Mouse (Mus musculus) midbrain, embryonic 13.5 days (tissue): ENCODE data around the gene Cfap73. TPM values are rescaled to one million over a fixed set of nuclear protein-coding genes. Genes with fewer than 3 reads are reported as not detected.

Experiments
- ATAC-seq: fragments of 200-750 bp; cut with Nextera tagmentation; 2 replicates; pipeline ENCODE4 v1.8.0; 2017; ENCODE audit warnings: mild to moderate bottlenecking, moderate TSS enrichment, moderate library complexity
- H3K27ac ChIP-seq: fragments of 300-500 bp; sonication (generic); 2 replicates; pipeline ENCODE4 v1.5.1; 2015; ENCODE audit warnings: inconsistent platforms, mild to moderate bottlenecking, moderate library complexity
- H3K27me3 ChIP-seq: fragments of 300-500 bp; sonication (generic); 2 replicates; pipeline ENCODE4 v1.6.1; 2015; ENCODE audit warnings: mild to moderate bottlenecking, inconsistent platforms
- H3K36me3 ChIP-seq: fragments of 300-500 bp; sonication (generic); 2 replicates; pipeline ENCODE4 v1.6.1; 2015; ENCODE audit warnings: mild to moderate bottlenecking, inconsistent platforms
- H3K4me1 ChIP-seq: fragments of 300-500 bp; sonication (generic); replicated peaks from 2 replicates; pipeline ENCODE4 v1.6.1; 2015; ENCODE audit warnings: inconsistent platforms
- H3K4me2 ChIP-seq: fragments of 300-500 bp; sonication (generic); replicated peaks from 2 replicates; pipeline ENCODE4 v1.6.1; 2015; ENCODE audit warnings: moderate library complexity, mild to moderate bottlenecking, inconsistent platforms
- H3K4me3 ChIP-seq: fragments of 300-500 bp; sonication (generic); replicated peaks from 2 replicates; pipeline ENCODE4 v1.5.1; 2015; ENCODE audit warnings: mild to moderate bottlenecking, inconsistent platforms
- H3K9ac ChIP-seq: fragments of 300-500 bp; sonication (generic); replicated peaks from 2 replicates; pipeline ENCODE4 v1.6.1; 2015; ENCODE audit warnings: mild to moderate bottlenecking, inconsistent platforms
- H3K9me3 ChIP-seq: fragments of 300-500 bp; sonication (generic); 2 replicates; pipeline ENCODE4 v1.6.1; 2016; ENCODE audit warnings: mild to moderate bottlenecking, inconsistent platforms
- WGBS: fragments of 180-500 bp; shearing (Covaris S2); methylation state at CpG from one replicate; pipeline ENCODE4 v1.1.7; 2015; 5-methylcytosine and 5-hydroxymethylcytosine counted together
- polyA plus RNA-seq: library from polyadenylated mRNA; unstranded; fragments of >200 nt; fragmentation: Nextera tagmentation; extraction: Ambion mirVana; gene quantifications from 2 replicates; pipeline ENCODE4 v1.2.1, GENCODE M21; 2015

The Cfap73 gene
- polyA plus RNA-seq, 1 experiment from 2014 or later = not detected

DNA sequence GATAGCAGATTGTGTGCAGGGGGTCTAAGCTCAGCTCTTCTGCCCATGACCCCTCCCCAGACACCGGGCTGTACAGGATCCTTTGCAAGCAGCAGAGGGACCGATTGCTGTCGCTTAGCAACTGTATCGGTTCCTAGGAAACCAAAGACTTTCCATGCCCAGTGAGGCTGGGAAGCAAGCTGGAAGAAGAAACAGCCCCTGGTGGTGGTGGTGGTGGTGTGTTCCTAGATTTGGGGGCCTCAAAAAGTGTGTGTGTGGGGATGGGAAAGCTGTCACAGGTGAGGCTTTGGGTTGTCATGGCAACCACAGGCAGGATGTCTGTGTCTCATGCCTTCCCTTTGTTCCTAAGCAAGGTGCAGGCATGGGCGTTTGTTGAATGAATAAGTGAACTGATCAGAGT is 26.8 kb upstream of the Cfap73 start:
- Histone ChIP-seq H3K36me3 (no peaks in the 10 kb centered on the region), H3K4me3 (no peak overlapping the region), H3K27me3 (no peaks in the 10 kb centered on the region), H3K9me3 (no peaks in the 10 kb centered on the region), H3K4me1 (0 out of 2 replicates have a peak, but pooled peaks cover 7% of the 10 kb centered on the region), H3K9ac (no peak overlapping the region), H3K27ac (peak overlapping the region; percentile 56), H3K4me2 (no peak overlapping the region)
- peak; percentile 65 for ATAC-seq
- 25% methylated on average over 5 of the region's 5 CpGs for WGBS

DNA sequence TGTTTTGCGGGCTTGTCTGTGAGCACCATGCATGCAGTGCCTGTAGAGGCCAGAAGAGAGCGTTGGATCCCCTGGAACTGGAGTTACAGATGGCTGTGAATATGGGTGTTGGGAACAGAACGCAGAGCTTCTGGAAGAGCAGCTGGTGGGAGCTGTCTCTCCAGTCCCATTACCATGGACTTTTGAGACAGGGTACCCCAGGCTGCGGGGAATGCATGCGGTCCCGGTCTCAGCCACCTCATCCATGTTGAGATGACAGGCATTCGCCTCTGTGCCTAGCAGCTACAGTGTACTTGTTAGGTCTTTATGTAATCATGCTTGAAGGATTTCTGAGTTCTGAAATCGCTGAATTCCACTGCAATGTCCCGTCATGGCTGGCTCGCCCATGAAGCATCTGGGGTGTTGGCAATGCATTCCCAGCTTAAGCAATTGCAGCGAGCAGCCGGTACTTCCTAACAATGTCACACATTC is 22.3 kb upstream of the Cfap73 start:
- Histone ChIP-seq H3K9me3 (no peaks in the 10 kb centered on the region), H3K4me3 (no peak overlapping the region), H3K27ac (no peak overlapping the region), H3K36me3 (no peaks in the 10 kb centered on the region), H3K4me2 (no peak overlapping the region), H3K27me3 (peaks cover 12% of the 10 kb centered on the region; the same call in 1 of the 2 replicates), H3K4me1 (0 out of 2 replicates have a peak, but pooled peaks cover 7% of the 10 kb centered on the region), H3K9ac (no peak overlapping the region)
- ATAC-seq = no peak
- 87% methylated on average over 12 of the region's 12 CpGs for WGBS

DNA sequence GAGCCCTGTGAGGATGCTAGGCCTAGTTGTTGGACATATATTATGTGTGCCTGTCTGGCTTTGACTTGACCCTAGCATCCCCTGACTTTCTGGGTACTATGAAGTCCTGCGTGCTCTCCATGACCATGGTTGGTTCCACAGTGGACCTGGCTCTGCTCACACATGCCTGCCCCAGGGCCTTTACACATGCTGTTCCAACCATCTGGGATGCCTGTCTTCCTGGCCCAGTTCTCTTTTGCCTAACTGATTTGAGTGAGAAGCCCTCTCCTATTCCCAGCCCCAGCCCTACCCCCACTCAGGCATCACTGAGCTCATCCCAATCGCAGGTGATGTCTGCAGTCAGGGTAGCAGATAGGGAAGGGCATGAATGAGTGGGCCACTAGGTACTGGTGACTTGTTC is 19.8 kb upstream of the Cfap73 start:
- H3K4me1 ChIP-seq = peaks cover 7% of the 10 kb centered on the region
- no peaks in the 10 kb centered on the region for H3K36me3 ChIP-seq
- no peak for ATAC-seq
- H3K9ac ChIP-seq = no peak overlapping the region
- H3K9me3 ChIP-seq = no peaks in the 10 kb centered on the region
- H3K27me3 ChIP-seq = peaks cover 34% of the 10 kb centered on the region
- WGBS = 85% methylated on average over 2 of the region's 2 CpGs
- no peak overlapping the region for H3K27ac ChIP-seq
- no peak overlapping the region for H3K4me2 ChIP-seq
- H3K4me3 ChIP-seq = no peak overlapping the region

GRCm38 (mm10) chr5:120652915-120653701 is 19.1 kb upstream of the Cfap73 start:
- no peak overlapping the region for H3K27ac ChIP-seq
- no peak for ATAC-seq
- WGBS = 83% methylated on average over 28 of the region's 28 CpGs
- H3K4me1 ChIP-seq = peaks cover 11% of the 10 kb centered on the region
- H3K9ac ChIP-seq = no peak overlapping the region
- no peaks in the 10 kb centered on the region for H3K36me3 ChIP-seq
- H3K27me3 ChIP-seq = peaks cover 42% of the 10 kb centered on the region
- H3K4me2 ChIP-seq = no peak overlapping the region
- no peaks in the 10 kb centered on the region for H3K9me3 ChIP-seq
- H3K4me3 ChIP-seq = no peak overlapping the region

DNA sequence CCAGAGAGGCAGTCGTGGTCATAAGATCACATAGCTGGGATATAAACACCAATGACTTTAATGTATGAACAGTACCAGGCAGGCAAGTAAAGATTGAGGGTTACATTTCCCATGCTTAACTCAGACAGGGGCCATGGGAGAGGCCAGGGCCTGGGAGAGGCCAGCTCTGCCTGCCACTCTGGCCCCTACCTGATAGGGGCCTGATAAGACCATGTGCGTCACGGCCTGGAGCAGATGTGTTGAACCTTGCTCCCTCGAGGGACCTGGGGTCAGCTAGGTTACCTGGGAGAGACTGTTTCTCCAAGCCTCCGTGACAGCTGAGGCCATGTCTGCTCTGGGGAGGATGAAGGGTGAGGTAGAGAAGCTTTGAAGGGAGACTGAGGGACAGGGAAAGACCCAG is 17.2 kb upstream of the Cfap73 start:
- Histone ChIP-seq H3K9me3 (no peaks in the 10 kb centered on the region), H3K4me1 (peaks cover 11% of the 10 kb centered on the region), H3K4me2 (no peak overlapping the region), H3K4me3 (no peak overlapping the region), H3K9ac (no peak overlapping the region), H3K36me3 (no peaks in the 10 kb centered on the region), H3K27me3 (peaks cover 60% of the 10 kb centered on the region), H3K27ac (no peak overlapping the region)
- no peak for ATAC-seq
- WGBS = 85% methylated on average over 5 of the region's 5 CpGs

GRCm38 (mm10) chr5:120649938-120650337 is 15.9 kb upstream of the Cfap73 start:
- H3K9me3 ChIP-seq = no peaks in the 10 kb centered on the region
- peaks cover 62% of the 10 kb centered on the region for H3K27me3 ChIP-seq
- H3K27ac ChIP-seq = no peak overlapping the region
- no peak overlapping the region for H3K4me3 ChIP-seq
- H3K4me1 ChIP-seq = peaks cover 11% of the 10 kb centered on the region
- WGBS = 24% methylated on average over 13 of the region's 13 CpGs
- no peak for ATAC-seq
- H3K4me2 ChIP-seq = no peak overlapping the region
- no peak overlapping the region for H3K9ac ChIP-seq
- H3K36me3 ChIP-seq = no peaks in the 10 kb centered on the region

- Histone ChIP-seq H3K27me3 (peaks cover 60% of the 10 kb centered on the region), H3K4me2 (peak overlapping the region; percentile 45), H3K4me1 (peaks cover 11% of the 10 kb centered on the region), H3K36me3 (no peaks in the 10 kb centered on the region), H3K9me3 (no peaks in the 10 kb centered on the region), H3K9ac (no peak overlapping the region), H3K27ac (no peak overlapping the region), H3K4me3 (peak overlapping the region; percentile 23; the same call in 1 of the 2 replicates)
- peak; percentile 61 for ATAC-seq
- WGBS = 5% methylated on average over 20 of the region's 21 CpGs
These were observed 15.4 kb upstream of the Cfap73 start for GRCm38 (mm10) chr5:120649374-120649933.

DNA sequence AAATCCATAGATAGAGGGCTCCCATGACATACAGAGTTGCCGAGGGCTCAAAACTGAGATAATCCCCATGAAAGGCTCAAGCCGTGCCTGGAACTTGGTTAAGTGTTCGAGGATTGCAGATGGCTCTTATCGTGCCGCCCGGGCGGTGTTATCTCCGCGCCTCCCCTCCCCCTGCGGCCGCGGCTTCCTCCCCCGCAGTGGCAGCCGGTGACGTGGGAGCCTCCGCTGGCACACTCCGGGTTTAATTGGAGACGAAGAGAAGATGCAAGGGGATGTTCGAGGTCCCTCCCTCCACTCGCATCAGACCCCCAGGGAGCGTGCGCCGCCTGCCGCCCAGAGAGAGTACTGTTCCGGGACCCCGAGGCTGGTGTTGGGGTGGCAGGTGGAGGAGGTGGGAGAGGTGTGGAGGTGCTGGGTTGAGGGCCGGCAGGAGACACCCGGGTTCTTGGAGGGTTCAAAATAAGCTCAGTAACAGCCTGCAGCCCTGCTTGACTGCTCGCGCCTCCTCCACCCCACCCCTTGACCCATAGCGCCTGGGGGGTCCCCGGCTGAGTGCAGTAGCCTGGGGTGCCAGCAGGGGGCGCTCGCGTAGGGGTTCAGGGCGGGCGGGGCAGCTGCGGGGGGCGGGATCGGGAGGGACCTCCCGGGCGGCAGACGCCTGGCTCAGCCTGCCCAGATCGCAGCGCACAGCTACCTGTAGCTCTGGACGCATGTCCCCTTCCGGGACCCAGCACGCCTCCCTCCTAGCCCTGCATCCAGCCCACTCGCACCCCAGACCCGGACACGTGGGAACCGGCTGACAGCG is 14.7 kb upstream of the Cfap73 start, which contains the start of gene Rasal1:
Rasal1 (plus strand) TSS at position 244 of the 805 bp plus-strand sequence.
- no peaks in the 10 kb centered on the region for H3K36me3 ChIP-seq
- H3K27me3 ChIP-seq = peaks cover 60% of the 10 kb centered on the region
- no peak within 1 kb of the TSS for H3K27ac ChIP-seq
- no peak within 1 kb of the TSS; the same call in 1 of the 2 replicates for H3K9ac ChIP-seq
- H3K4me1 ChIP-seq = peaks cover 11% of the 10 kb centered on the region
- H3K9me3 ChIP-seq = no peaks in the 10 kb centered on the region
- H3K4me3 ChIP-seq = peak within 1 kb of the TSS; percentile 23
- H3K4me2 ChIP-seq = peak within 1 kb of the TSS; percentile 45
- peak; percentile 71; the same call in 1 of the 2 replicates for ATAC-seq
- WGBS = under 1% methylated on average over 50 of the region's 53 CpGs

DNA sequence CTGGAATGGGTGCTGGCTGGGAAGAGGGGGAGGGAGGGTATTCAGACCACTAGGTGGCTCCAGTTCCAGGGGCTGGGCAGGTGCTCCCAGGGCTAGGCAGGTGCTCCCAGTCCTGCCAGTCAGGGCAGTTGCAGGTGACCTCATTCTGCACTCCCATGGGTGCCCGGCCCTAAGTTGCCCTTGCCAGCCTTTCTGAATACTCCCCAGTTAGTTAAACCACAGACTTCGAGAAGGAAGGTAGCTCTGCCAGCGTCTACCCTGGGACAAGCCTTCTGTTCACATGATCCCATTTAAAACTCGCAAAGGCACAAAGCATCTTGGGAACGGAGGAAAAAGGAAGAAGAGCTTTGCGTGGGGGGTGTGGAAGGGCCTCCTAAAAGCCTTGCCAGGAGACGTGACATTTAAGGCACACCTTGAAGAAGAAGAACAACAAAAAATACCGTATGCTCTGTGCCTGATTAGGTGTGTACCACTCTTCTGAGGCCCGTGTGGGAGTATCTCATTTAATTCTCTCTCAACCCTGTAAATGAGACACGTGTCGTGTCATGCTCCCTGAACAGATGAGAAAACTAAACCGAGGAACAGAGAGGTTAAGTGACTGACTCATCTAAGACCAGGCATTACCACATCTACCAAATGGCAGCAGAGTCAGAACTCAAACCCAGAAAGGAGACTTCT is 13.9 kb upstream of the Cfap73 start:
- Histone ChIP-seq H3K27ac (no peak overlapping the region), H3K4me3 (no peak overlapping the region), H3K4me1 (peaks cover 11% of the 10 kb centered on the region), H3K4me2 (no peak overlapping the region), H3K36me3 (no peaks in the 10 kb centered on the region), H3K9me3 (no peaks in the 10 kb centered on the region), H3K27me3 (peaks cover 60% of the 10 kb centered on the region), H3K9ac (no peak overlapping the region)
- WGBS = 42% methylated on average over 12 of the region's 12 CpGs
- no peak for ATAC-seq

DNA sequence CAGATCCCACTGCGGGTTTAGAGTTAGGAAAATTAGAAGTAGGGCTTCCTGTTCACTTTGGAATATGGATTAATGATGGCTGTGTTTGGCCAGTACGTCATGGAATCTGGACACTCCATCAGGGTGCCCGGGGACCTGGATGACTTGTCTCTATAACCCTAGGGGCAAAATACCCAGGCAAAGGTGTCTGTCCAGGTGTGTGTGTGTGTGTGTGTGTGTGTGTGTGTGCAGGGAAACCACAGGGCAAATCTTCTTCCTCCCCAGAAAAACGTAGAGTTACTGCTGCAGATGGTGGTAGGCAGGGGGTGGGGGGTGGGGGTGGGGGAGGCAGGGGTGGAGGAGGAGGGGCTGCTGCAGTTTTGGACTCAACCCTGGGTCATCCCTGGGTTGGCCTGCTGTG is 13.3 kb upstream of the Cfap73 start:
- no peak for ATAC-seq
- no peak overlapping the region for H3K27ac ChIP-seq
- WGBS = 87% methylated on average over 3 of the region's 4 CpGs
- H3K4me1 ChIP-seq = peaks cover 11% of the 10 kb centered on the region
- no peaks in the 10 kb centered on the region for H3K9me3 ChIP-seq
- peaks cover 60% of the 10 kb centered on the region for H3K27me3 ChIP-seq
- H3K4me2 ChIP-seq = no peak overlapping the region
- no peak overlapping the region for H3K9ac ChIP-seq
- no peaks in the 10 kb centered on the region for H3K36me3 ChIP-seq
- no peak overlapping the region for H3K4me3 ChIP-seq

DNA sequence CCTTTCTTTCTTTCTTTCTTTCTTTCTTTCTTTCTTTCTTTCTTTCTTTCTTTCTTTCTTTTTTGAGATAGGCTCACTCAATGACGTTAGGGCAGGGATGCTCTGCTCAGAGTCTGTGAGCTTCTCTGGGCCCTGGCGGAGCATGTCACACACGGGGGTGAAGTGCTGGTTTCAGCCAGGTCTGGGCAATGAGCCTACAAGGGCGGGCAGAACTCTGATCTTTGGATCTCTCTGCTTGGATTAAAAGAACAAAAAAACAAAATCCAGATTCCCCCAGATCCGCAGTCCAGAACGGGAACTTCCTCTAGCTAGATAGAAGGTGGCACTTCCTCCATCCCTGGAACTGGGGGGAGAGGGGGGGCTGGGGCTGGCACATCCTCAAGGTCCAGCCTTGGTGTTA is 11.8 kb upstream of the Cfap73 start:
- no peak overlapping the region for H3K9ac ChIP-seq
- H3K4me3 ChIP-seq = no peak overlapping the region
- H3K4me1 ChIP-seq = peaks cover 11% of the 10 kb centered on the region
- no peaks in the 10 kb centered on the region for H3K9me3 ChIP-seq
- H3K4me2 ChIP-seq = no peak overlapping the region
- 64% methylated on average over 6 of the region's 6 CpGs for WGBS
- ATAC-seq = no peak
- H3K27me3 ChIP-seq = peaks cover 48% of the 10 kb centered on the region
- no peaks in the 10 kb centered on the region for H3K36me3 ChIP-seq
- H3K27ac ChIP-seq = no peak overlapping the region
